Mouse (Mus musculus) limb, embryonic 12.5 days (tissue): ENCODE measurements at regions not wholly inside any gene's neighbourhood (a gene's known extent, or its start where the extent isn't known, plus 50 kb on each side); places are given as distances from the start of the nearest gene placed in this dataset.

Experiments
- ATAC-seq: fragments of 200-750 bp; cut with Nextera tagmentation; 2 replicates; pipeline ENCODE4 v1.8.0; 2017; ENCODE audit warnings: low read depth, moderate TSS enrichment; ENCODE audit not compliant: insufficient number of reproducible peaks, insufficient read depth, low FRiP score, low TSS enrichment
- H3K27ac ChIP-seq: fragments of 300-500 bp; sonication (generic); 2 replicates; pipeline ENCODE4 v1.5.1; 2016; ENCODE audit warnings: mild to moderate bottlenecking, moderate library complexity
- H3K27me3 ChIP-seq: fragments of 300-500 bp; sonication (generic); 2 replicates; pipeline ENCODE4 v1.6.1; 2016; ENCODE audit warnings: mild to moderate bottlenecking, moderate library complexity
- H3K36me3 ChIP-seq: fragments of 300-500 bp; sonication (generic); 2 replicates; pipeline ENCODE4 v1.6.1; 2016; ENCODE audit warnings: mild to moderate bottlenecking, moderate library complexity
- H3K4me1 ChIP-seq: fragments of 300-500 bp; sonication (generic); replicated peaks from 2 replicates; pipeline ENCODE4 v1.6.1; 2016
- H3K4me2 ChIP-seq: fragments of 300-500 bp; sonication (generic); 2 replicates; pipeline ENCODE4 v1.6.1; 2016; ENCODE audit warnings: mild to moderate bottlenecking, moderate library complexity
- H3K4me3 ChIP-seq: fragments of 300-500 bp; sonication (generic); replicated peaks from 2 replicates; pipeline ENCODE4 v1.5.1; 2016; ENCODE audit warnings: mild to moderate bottlenecking
- H3K9ac ChIP-seq: fragments of 300-500 bp; sonication (generic); replicated peaks from 2 replicates; pipeline ENCODE4 v1.6.1; 2016; ENCODE audit warnings: mild to moderate bottlenecking, moderate library complexity
- H3K9me3 ChIP-seq: fragments of 300-500 bp; sonication (generic); 2 replicates; pipeline ENCODE4 v1.6.1; 2016; ENCODE audit warnings: mild to moderate bottlenecking, moderate library complexity
- WGBS: fragments of 180-500 bp; shearing (Covaris S2); methylation state at CpG from one replicate; pipeline ENCODE4 v1.1.7; 2016; 5-methylcytosine and 5-hydroxymethylcytosine counted together

DNA sequence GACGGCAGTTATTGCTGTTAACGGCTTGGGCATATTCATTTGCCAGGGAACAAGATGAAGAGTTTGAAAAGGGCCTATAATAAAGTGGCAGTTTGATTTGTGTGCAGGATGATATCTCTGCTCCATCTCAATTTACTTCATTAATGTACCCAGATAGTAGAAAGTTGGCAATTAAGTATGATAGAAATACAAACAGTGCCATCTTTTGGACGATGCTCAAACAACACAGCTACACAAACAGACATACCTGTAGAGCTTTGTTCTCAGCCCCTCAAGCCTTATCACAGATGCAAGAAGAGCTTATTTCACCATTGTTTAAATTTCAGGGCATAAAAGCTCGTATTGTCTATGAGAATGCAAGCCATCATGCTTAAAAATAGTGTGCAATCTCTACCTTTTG is 82.2 kb downstream of the Tnfsf11 start:
- Histone ChIP-seq H3K4me2 (no peak overlapping the region), H3K4me3 (no peak overlapping the region), H3K4me1 (no peaks in the 10 kb centered on the region), H3K27me3 (no peaks in the 10 kb centered on the region), H3K9ac (no peak overlapping the region), H3K27ac (no peak overlapping the region), H3K36me3 (no peaks in the 10 kb centered on the region), H3K9me3 (no peaks in the 10 kb centered on the region)
- WGBS: 78% methylated on average over 4 of the region's 4 CpGs
- ATAC-seq: no peak

DNA sequence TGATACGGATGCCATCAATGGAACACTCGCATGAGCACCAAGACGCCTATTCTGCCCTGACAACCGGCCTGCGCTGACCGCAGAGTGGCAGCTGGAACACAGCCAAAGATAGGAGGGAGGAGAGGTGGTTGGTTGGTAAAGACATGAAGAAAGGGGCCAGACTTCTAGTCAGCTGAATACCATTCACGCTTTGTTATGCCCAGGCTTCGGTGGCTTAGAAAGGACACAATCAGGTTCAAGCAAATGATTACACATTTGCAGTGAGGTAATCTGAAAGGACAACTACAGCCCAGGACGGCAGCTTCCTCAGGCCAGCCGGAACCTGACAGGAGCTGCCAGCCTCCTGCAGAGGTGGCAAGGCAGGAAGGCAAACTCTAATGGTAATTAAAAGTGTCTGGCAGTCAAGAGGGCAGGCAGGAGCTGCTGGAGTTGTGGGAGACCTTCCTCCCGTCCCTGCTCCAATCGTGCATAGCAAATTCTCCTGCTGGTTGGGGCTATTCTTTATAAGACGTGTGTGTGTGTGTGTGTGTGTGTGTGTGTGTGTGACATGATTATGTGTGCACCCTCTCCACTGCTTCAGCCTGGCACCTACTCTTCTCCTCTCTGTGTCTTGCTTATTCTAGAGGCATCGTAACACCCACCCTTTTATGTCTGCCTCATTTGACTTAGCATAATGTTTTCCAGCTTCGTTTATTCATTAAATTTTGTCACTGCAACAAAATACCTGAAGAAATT is 91.4 kb downstream of the Tnfsf11 start:
- Histone ChIP-seq H3K4me3 (no peak overlapping the region), H3K27me3 (no peaks in the 10 kb centered on the region), H3K4me2 (no peak overlapping the region), H3K9ac (no peak overlapping the region), H3K36me3 (no peaks in the 10 kb centered on the region), H3K4me1 (peaks cover 7% of the 10 kb centered on the region), H3K27ac (no peak overlapping the region), H3K9me3 (no peaks in the 10 kb centered on the region)
- WGBS: 33% methylated on average over 15 of the region's 15 CpGs
- ATAC-seq: no peak

DNA sequence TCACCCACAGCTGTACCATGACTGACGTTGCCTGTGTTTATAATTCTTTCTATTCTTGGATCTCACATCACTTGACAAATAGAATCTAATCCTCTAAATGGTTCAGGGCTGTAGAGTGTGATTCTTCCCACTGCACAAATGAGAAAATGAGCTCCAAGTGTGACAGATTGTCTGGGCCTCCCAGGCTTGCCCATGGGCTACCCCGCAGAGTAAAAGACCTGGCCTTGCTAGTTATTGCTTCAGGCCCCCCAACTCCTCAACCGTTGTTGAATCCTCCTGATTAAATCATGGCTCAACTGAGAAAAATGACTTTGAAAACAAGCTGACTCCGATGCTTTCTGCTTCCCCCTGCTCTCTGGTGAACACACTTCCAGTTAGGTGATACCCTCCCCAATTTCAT is 92.4 kb downstream of the Tnfsf11 start:
- no peak overlapping the region for H3K9ac ChIP-seq
- no peak overlapping the region for H3K4me2 ChIP-seq
- no peaks in the 10 kb centered on the region for H3K36me3 ChIP-seq
- H3K4me1 ChIP-seq: peaks cover 7% of the 10 kb centered on the region
- H3K4me3 ChIP-seq: no peak overlapping the region
- no peak overlapping the region for H3K27ac ChIP-seq
- no peak for ATAC-seq
- no peaks in the 10 kb centered on the region for H3K27me3 ChIP-seq
- H3K9me3 ChIP-seq: no peaks in the 10 kb centered on the region
- WGBS: 65% methylated on average over 4 of the region's 4 CpGs

DNA sequence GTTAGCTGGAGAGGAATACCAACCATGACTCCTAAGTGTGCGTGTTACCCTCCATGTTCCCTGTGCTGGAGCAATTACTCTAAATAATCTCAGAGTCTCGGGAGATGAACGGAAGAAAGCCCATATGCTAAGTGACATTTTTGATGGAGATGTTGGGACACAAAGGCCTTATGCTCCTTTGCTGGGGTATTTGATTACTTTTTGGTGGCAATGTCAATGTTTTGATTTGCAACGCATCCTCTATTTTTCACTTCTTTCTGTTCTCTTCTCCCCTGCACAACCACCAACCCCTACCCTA is 103.3 kb downstream of the Tnfsf11 start:
- Histone ChIP-seq H3K4me3 (no peak overlapping the region), H3K36me3 (no peaks in the 10 kb centered on the region), H3K27me3 (no peaks in the 10 kb centered on the region), H3K27ac (no peak overlapping the region), H3K4me1 (0 out of 2 replicates have a peak, but pooled peaks cover 3% of the 10 kb centered on the region), H3K9me3 (no peaks in the 10 kb centered on the region), H3K9ac (no peak overlapping the region), H3K4me2 (no peak overlapping the region)
- ATAC-seq: no peak
- WGBS: 91% methylated on average over 4 of the region's 4 CpGs

DNA sequence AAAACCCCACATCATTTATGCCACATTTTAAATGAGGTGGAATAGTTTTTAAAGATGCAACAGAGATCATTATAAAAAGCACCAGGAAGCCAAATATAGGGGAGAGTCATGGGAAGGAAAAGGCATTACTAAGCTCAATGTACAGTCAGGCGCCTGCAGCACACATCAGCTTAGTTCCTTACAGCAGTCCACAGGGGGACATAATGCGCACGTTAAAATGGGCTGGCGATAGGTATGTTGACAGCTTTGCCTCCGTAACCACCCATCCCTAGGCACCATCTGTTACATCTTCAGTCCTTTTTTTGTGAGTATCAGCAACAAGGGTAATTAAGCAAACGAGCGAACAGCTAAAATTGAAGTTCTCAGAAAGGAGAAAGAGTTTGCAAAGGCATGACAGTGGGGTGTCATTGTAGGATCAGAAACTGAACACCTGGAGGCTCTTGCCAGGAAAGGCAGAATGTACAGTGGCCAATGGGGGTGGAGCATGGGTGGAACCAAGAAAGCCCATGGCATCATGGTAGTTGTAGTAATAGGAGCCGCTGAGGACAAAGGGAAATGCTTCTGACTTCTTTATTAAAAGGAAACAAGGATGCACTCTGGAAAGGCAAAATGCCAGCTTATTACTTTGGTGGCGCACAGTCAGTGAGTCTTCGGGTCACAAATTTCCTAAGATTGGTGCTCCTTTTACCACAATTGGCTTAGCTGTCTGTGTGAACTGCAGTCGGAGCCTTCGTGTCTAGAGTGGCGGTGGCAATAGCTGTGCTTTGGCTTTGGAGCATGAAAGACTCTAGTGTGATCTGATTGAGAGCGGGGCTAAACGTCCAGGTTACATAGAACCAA is 103.9 kb downstream of the Tnfsf11 start:
- Histone ChIP-seq H3K9ac (no peak overlapping the region), H3K4me3 (no peak overlapping the region), H3K9me3 (no peaks in the 10 kb centered on the region), H3K4me2 (peak overlapping the region; percentile 35), H3K27ac (no peak overlapping the region), H3K4me1 (0 out of 2 replicates have a peak, but pooled peaks cover 3% of the 10 kb centered on the region), H3K36me3 (no peaks in the 10 kb centered on the region), H3K27me3 (no peaks in the 10 kb centered on the region)
- WGBS: 74% methylated on average over 15 of the region's 15 CpGs
- ATAC-seq: no peak

DNA sequence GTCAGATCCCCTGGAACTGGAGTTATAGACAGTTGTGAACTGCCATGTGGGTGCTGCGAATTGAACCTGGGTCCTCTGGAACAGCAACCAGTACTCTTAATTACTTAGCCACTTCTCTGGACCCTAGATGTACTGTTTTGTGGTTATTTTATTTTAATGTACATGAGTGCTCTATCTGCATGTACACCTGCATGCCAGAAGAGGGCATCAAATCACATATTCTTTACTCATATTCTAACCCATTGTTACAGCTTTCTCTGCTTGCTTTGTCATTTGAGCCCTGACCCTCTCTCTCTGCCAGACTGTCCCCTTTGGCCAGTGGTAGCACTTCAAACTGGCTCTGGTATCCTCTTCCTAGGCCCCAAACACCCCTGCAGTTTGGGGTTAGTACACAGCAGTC is 105.1 kb downstream of the Tnfsf11 start:
- H3K9me3 ChIP-seq: no peaks in the 10 kb centered on the region
- 86% methylated on average over 1 of the region's 1 CpGs for whole genome bisulfite sequencing
- no peaks in the 10 kb centered on the region for H3K27me3 ChIP-seq
- no peak for ATAC-seq
- H3K36me3 ChIP-seq: no peaks in the 10 kb centered on the region
- H3K4me1 ChIP-seq: 0 out of 2 replicates have a peak, but pooled peaks cover 3% of the 10 kb centered on the region
- no peak overlapping the region for H3K4me3 ChIP-seq
- no peak overlapping the region for H3K4me2 ChIP-seq
- H3K9ac ChIP-seq: no peak overlapping the region
- no peak overlapping the region for H3K27ac ChIP-seq

DNA sequence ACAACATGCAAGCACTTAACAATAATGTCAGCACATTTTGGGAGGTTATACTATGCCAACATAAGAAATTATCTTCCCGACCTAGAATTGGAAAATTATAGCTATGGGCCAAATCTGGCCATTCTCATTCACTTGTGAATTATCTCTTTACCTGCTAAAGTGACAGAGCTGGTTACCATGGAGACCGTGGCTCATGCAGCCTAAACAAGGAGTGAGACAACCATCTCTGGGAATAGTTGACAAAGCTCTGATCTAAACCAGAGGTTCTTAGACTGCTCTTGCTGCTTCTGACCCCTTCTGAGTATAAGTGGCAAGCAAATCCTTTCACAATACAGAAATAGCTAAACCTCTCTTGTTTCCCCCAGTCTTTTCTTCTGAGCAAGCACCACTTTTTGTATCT is 108.7 kb upstream of the Fam216b start:
- H3K27me3 ChIP-seq: no peaks in the 10 kb centered on the region
- no peak overlapping the region for H3K4me3 ChIP-seq
- no peak for ATAC-seq
- H3K9ac ChIP-seq: no peak overlapping the region
- H3K36me3 ChIP-seq: no peaks in the 10 kb centered on the region
- 82% methylated on average over 2 of the region's 2 CpGs for WGBS
- H3K4me2 ChIP-seq: no peak overlapping the region
- no peaks in the 10 kb centered on the region for H3K4me1 ChIP-seq
- H3K9me3 ChIP-seq: no peaks in the 10 kb centered on the region
- no peak overlapping the region for H3K27ac ChIP-seq

DNA sequence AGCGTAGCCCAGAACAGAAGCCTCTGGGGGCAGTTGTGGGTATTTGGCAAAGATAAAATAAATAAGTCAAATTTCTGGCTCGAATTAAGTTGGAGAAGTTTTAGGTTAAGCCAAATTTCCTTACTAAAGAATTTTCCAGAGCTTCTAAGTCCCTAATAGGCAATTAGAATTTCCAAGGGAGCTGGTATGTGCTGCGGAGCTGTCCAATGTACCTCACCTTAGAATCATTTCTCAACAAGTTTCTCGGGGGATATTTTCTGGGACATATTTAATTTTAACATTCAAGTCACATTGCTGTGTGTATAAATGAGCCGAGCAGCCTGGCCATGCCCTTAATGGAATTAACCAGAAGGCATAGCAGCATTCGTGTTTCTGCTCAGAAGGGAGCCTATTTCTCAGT is 90.8 kb upstream of the Fam216b start:
- Histone ChIP-seq H3K4me3 (no peak overlapping the region), H3K27me3 (no peaks in the 10 kb centered on the region), H3K27ac (no peak overlapping the region), H3K9ac (no peak overlapping the region), H3K4me2 (no peak overlapping the region), H3K36me3 (no peaks in the 10 kb centered on the region), H3K4me1 (no peaks in the 10 kb centered on the region), H3K9me3 (no peaks in the 10 kb centered on the region)
- WGBS: 57% methylated on average over 6 of the region's 6 CpGs
- no peak for ATAC-seq

DNA sequence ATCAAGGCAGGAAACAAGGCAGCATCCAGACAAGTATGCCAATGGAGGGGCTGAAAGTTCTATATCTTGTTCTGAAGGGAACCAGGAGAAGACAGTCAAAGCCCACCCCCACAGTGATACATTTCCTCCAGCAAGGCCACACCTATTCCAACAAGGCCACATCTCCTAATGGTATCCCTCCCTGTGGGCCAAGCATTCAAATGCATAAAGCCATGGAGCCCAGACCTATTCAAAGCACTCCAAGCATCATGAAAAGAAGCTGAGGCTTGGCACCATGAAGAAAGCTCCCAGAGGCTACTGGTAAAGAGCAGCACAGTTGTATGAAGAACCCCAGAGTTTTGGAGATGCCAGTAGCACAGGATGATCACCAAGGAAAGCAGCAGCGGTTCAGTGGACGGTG is 84.6 kb upstream of the Fam216b start:
- no peak for ATAC-seq
- Histone ChIP-seq H3K4me3 (no peak overlapping the region), H3K36me3 (no peaks in the 10 kb centered on the region), H3K4me2 (no peak overlapping the region), H3K27me3 (no peaks in the 10 kb centered on the region), H3K27ac (no peak overlapping the region), H3K9ac (no peak overlapping the region), H3K9me3 (no peaks in the 10 kb centered on the region), H3K4me1 (no peaks in the 10 kb centered on the region)
- WGBS: 91% methylated on average over 2 of the region's 2 CpGs

DNA sequence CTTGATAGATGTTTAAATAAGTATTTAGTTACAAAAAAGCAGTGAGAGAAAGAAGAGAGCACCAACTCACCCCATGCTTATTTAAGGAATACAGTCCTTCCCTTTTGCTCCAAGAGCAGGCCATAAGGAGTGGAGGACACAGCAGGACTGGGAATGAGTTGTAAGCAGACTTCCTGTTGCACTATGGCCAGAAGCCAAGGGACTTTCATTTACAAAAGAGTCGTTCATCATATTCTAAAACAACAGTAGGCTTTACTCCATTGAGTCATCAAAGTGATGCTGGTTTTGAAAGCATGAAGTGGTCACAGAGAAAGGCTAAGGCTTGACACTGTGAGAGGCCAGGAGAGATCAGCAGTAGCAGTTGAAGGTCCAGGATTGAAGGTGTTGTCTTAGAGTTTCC is 84.1 kb upstream of the Fam216b start:
- H3K4me2 ChIP-seq: no peak overlapping the region
- no peak overlapping the region for H3K9ac ChIP-seq
- no peaks in the 10 kb centered on the region for H3K36me3 ChIP-seq
- no peak for ATAC-seq
- no peaks in the 10 kb centered on the region for H3K9me3 ChIP-seq
- H3K4me3 ChIP-seq: no peak overlapping the region
- no peaks in the 10 kb centered on the region for H3K27me3 ChIP-seq
- no peaks in the 10 kb centered on the region for H3K4me1 ChIP-seq
- no peak overlapping the region for H3K27ac ChIP-seq
- WGBS: 89% methylated on average over 1 of the region's 1 CpGs

DNA sequence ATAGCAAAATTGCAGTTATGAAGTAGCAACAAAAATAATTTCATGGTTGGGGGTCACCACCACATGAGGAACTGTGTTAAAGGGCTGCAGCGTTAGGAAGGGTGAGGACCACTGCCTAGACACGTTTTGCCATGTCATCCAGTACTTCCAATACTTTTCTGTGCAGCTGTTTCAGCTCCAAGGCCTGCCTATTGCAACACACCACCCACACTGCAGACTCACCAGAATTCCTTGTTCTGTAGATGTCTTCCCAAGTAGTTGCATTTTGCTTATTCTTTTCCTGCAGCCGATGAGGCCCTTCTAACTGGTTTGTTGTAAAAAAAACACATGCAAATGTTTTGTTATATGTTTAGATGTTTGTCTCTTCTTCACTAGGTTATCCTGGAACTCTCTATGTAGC is 72.0 kb upstream of the Fam216b start:
- Histone ChIP-seq H3K4me1 (no peaks in the 10 kb centered on the region), H3K36me3 (no peaks in the 10 kb centered on the region), H3K27ac (no peak overlapping the region), H3K9me3 (no peaks in the 10 kb centered on the region), H3K27me3 (no peaks in the 10 kb centered on the region), H3K4me3 (no peak overlapping the region), H3K9ac (no peak overlapping the region), H3K4me2 (no peak overlapping the region)
- WGBS: 80% methylated on average over 3 of the region's 3 CpGs
- no peak for ATAC-seq

DNA sequence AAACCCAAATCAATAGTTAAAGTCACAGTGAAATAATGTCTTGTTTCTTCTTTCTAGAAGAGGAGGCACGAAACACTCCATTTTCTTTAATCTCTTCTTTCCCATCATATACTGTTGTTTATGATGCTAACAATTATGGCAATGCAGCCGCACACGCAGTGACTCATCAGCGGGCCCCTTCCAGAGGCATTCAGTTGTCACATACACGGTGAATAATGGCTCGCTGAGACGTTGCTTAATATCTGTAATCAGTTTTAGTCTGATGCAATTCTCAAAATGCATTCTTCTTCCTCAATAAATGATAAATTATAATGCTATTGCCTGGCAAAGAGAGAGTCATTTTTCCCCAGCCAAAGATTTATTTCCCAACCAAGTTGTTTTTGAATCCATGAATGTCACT is 70.8 kb upstream of the Fam216b start:
- no peaks in the 10 kb centered on the region for H3K36me3 ChIP-seq
- H3K4me3 ChIP-seq: no peak overlapping the region
- H3K9me3 ChIP-seq: no peaks in the 10 kb centered on the region
- no peak overlapping the region for H3K27ac ChIP-seq
- H3K4me2 ChIP-seq: no peak overlapping the region
- H3K9ac ChIP-seq: no peak overlapping the region
- WGBS: 91% methylated on average over 7 of the region's 7 CpGs
- no peaks in the 10 kb centered on the region for H3K27me3 ChIP-seq
- H3K4me1 ChIP-seq: no peaks in the 10 kb centered on the region
- no peak for ATAC-seq
